Mouse (Mus musculus) stomach, postnatal 0 days (tissue): ENCODE results near the gene Olfr513.

Experiments used
- CTCF ChIP-seq: IDR thresholded peaks from 2 replicates; pipeline ENCODE4 v1.5.1; 2016; ENCODE audit warnings: antibody characterized with exemption, low read depth, mild to moderate bottlenecking, moderate library complexity
- EP300 ChIP-seq: optimal IDR thresholded peaks from 2 replicates; pipeline ENCODE3; 2016; ENCODE audit warnings: antibody characterized with exemption

- TF ChIP-seq CTCF, result no peak
- TF ChIP-seq EP300, result no peak
Measured at GRCm38 (mm10) chr7:108750673-108751072, at the start of gene Olfr513.
